Mouse (Mus musculus) retina, postnatal 7 days (tissue): ENCODE results near the gene D430042O09Rik.

Experiments used
- DNase-seq: peaks from one replicate; pipeline ENCODE4 v3.0.0-alpha.2; 2012; ENCODE audit warnings: low read depth, low spot score

Gene D430042O09Rik

GRCm38 (mm10) chr7:125740521-125740920 is 32.8 kb downstream of the D430042O09Rik start:
- DNase-seq, result no peak

- DNase-seq, result no peak
Measured at GRCm38 (mm10) chr7:125741271-125741703, 33.6 kb downstream of the D430042O09Rik start.

DNA sequence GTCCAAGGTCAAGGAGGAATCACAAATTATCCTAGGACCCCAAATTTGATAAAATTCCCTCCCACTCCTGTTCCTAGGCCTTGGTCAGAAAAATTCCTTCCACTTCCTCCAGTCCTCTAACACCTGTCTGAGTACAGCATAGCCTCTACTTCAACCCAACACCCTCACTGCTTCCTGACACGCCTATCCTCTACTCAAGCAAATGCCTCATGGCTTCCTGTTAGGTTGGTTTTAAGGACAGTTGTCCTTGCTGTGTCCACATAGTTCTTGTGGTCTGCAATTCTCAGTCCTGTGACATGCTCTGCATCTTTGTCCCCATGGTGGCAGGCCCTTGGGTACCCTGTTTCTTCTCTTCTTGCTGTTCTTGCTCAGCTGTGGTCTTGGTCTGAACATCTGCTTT is 37.1 kb downstream of the D430042O09Rik start:
- DNase-seq, result no peak

- no peak for DNase-seq
Measured at GRCm38 (mm10) chr7:125746621-125747315, 39.1 kb downstream of the D430042O09Rik start.

- no peak for DNase-seq
Measured at GRCm38 (mm10) chr7:125747316-125747690, 39.6 kb downstream of the D430042O09Rik start.

GRCm38 (mm10) chr7:125748186-125748585 is 40.5 kb downstream of the D430042O09Rik start:
- peak; percentile 27 for DNase-seq

DNA sequence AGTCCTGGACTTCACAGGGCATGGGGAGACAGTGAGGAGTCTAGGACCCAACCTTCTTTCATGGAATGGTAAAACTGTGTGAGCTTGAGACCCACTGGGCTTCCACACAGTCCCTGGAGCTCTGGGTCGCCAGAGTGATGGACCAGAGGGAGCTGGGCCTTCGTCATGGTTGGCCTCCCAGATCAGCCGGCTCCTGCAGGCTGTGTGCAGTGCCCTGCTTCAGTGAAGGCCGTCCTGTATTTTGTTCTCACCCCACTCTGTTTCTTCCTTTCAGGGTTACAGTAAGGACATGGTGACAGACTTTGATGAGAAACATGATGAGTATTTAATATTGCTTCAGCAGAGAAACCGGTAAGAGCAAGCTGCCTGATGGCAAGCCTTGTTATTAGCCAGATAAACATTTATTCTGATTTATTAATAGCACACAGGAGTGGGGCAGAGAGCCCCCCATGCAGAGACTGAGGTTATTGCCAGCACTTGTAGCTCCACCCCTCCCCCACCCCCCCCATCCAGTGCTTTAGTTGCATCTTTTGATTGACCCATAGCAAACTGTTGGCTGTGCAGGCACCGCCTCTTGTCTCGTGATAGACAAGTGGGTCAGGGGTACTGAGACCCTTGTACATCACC is 45.1 kb downstream of the D430042O09Rik start:
- no peak for DNase-seq

GRCm38 (mm10) chr7:125753326-125753715 is 45.6 kb downstream of the D430042O09Rik start:
- DNase-seq, result no peak

DNA sequence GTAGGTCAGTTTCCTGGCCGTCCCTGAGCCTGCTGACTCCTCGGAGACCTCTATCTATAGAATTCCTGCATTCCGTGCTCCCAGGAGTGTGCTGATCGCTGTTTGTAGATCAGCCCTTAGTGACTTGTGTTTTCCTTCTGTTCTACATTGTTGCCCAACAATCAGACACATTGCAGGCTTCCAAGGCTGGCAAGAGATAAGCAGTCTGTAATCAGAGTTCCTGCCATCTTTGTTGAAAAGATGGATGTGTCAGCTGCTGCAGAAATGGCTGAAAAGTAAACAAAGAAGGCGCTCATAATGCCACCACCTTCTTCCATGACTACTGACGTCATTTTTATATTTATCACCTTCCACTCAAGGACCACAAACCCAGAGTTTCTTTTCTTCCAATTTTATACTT is 49.1 kb downstream of the D430042O09Rik start:
- no peak for DNase-seq

DNA sequence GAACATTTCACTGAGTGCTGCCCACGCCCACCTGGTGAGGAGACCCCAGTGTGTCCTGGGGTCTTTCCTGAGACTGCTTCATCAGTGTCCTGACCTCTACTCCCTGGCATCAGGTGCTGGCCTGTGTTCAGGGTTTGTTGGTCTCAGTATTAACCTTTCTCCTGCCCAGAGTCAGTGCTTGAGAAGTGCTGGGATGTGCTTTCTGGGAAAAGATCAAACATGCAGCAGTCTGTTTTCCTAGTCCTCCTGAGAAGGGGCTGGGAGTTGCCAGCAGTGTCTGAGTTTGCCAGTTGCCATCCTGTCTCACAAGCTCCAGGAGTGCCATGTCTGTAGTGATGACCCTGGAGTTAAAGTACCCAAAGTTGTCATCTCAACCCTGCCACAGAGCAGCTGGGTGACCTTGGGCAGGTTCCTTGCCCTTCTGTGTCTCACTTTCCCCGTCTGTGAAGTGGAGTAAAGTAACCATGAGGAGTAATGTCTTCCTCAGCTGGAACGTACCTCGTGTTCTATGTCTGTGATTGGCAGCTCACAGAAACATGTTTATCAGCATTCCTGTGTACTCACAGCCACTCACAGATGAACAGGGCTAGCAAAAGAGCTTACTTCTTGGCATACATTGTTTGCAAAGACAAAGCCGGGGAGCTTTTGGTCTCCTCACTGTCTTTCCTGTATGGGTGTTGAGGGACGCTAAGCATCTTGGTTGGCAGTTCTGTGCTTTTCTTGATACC is 50.4 kb downstream of the D430042O09Rik start:
- DNase-seq, result no peak

DNA sequence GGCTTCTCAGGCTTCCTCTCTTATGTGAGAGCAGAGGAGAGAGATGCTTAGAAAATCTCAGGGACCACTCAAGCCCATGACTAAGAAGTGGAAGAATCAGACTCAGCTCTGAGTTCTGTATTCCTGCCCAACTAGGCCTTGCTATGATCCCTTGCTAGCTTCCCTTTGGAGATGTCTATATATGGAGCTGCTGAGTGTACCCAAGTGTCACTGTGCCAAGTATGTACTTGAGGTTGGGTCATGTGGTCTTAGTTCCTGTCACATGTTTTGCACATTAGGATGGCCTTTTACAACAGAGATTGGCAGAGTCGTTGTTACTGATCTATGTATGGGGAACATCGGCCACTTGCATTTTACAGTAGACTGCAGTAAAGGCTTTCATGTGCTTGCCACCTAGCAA is 54.6 kb downstream of the D430042O09Rik start:
- DNase-seq, result no peak

DNA sequence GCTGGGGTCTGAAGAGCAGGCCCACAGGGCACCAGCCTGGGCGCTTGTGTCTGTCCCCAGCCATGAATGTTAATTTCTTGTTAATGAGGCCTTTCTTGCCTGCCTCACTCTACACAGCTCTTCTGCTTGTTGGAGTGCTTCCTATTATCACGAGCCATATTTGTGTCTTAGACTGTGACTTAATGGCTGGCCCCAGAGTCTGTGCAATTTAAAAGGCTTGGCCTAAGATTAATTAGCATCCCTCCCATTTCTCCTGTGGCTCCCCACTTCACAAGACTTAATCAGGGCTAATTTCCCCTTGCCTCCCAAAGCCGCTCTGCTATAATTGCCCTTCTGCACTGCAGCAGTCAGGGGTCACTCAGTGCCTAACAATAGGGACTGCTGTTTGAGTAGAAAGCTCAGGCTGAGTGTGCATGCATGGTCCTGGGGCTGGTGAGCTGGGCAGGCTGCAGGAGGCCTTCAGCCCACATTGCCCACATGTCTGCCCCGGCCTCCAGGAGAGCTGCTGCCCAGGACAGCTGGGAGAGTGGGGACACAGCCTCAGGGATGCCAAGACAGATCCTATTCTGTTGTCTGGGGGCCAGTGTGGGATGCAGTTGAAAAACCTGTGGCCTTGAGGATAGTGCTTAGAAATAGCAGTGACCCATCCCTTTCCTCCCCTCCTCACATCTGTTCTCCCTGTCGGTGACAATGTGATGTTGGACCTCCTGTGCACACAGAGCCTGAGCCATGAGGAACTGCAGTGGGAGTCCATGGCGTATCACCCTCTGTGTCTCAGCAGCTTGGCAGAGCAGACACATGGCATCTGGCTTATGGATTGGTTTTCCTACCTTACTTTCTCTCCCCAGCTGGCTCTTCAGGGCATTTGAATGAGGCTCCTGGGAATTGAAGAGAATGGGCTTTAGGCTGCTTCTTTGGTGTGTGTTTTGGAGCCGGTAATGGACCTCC is 55.5 kb downstream of the D430042O09Rik start:
- DNase-seq, result no peak

DNA sequence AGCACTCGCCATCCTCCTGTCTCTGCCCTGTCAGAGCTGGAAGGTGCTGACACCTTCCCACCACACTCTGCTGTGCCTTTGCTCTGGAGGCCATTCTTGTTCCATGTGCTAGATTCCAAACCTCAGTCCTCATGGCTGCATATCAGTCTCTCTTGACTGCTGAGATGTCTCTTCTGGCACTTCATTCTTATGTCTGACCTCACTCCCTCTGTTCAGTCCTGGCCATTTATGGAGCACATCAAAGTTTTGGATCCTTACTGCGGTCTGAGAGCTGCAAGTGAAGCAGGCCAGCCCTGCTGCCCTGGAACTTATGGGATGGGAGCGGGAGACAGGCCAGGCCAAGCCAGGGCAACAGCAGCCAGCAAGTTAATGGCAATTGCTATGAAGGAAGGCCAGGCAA is 56.7 kb downstream of the D430042O09Rik start:
- DNase-seq, result no peak

- peak; percentile 34 for DNase-seq
Measured at GRCm38 (mm10) chr7:125766976-125767831, 59.5 kb downstream of the D430042O09Rik start.

DNA sequence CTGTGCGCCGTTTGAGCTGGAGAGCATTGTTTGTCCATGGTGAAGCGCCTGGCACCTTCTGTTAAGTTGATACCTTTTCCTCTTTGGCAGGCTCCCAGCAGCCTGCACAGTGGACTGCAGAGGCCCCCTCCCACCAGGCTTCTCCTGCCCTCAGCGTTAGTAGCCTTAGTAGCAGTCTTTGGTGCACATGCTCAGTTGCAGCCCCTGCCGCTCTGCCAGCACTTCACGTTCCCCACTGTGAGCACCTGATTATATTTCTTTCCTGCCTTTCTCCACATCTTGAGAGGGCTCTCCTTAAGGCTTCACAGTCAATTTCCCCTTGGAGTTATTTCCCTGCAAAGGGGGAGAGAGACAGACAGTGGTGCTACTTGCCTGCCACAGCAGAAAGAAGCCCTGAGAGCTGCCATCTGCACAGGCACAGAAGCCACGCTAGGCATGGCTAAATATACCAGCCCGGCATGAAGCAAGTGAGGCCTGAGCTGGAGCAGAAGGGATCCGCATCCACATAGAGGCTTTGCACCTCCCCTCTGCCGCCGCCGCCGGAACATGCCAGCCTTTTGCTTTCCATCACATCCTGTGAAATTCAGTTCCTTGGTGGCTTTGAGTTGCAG is 65.4 kb downstream of the D430042O09Rik start:
- no peak for DNase-seq

DNA sequence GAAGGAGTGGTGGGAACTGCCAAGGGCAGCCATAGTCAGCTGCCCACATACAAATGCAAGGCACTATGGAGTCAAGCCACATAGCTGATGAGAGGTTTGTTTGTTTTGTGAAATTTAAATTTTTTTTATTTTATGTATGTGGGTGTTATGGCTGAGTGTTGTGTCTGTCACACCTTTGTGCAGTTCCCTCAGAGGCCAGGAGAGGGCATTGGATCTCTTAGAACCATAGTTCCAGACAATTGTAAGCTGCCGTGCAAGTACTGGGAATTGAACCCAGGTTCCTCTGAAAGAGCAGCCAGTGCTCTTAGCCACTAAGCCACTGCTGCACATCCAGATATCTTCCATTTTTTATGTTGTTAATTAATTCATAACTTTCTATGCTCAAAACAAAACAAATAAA is 75.5 kb downstream of the D430042O09Rik start:
- no peak for DNase-seq

- no peak for DNase-seq
Measured at GRCm38 (mm10) chr7:125786105-125786504, 78.4 kb downstream of the D430042O09Rik start.

GRCm38 (mm10) chr7:125787046-125787445 is 79.4 kb downstream of the D430042O09Rik start:
- no peak for DNase-seq

- no peak for DNase-seq
Measured at GRCm38 (mm10) chr7:125790039-125790438, 82.4 kb downstream of the D430042O09Rik start.

DNA sequence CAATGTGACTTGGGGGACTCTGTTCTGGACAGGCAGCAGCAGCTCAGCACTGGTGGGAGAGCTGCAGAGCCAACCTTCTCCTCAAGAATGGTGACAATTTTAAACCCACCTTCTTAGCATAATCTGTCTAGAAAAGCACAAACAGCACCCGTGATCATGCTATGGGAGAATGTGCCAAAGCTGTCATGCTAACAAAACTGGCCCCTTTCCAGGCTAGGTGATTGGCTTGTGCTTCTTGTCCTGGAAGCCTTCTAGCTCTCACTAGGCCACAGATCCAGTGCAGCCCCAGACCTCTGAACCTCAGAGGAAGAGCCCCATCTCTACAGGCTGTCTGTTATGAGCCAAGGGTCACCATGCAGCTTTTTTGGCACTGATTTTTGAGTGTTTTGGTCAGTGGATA is 98.9 kb downstream of the D430042O09Rik start:
- no peak for DNase-seq
